Mouse (Mus musculus): ENCODE results near the gene Fggy.

The Fggy gene

DNA sequence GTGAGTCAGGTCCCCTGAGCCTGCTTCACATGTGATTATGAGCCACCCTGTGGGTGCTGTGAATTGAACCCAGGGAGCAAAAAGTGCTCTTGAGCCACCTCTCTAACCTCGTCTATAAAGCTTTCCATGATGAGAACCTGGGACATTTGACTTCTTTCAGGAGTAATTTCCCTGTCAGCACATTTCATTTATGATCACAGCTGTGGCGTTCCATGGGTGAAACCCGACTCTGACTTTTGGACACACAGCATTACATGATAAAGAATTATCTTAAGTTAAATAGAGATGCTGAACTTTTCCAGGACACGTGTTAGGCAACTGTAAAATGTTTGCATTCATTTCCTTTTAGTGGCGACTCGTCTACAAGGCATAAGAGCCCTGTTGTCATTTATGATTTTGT is 39.9 kb downstream of the Fggy start:
- DNase-seq, result no peak

DNA sequence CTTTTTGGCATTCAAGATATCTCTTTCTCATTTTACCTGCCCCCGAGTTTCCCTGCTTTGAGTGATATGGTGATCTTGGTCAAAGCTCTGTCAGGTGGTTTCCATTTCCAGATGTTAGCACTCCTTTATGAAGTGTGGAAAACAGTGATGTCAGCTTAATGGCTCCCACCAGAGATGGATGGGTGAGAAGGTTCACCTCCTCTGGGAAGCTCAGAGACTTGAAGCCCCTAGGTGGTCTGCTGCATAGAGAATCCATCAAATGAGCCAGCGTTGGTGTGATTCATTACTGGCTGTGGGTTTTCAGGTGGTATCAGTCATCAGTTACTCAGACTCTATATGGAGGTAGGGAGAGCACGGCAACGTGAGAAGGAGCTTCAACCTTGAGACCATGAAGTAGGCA is 44.5 kb downstream of the Fggy start:
- DNase-seq, result no peak

DNA sequence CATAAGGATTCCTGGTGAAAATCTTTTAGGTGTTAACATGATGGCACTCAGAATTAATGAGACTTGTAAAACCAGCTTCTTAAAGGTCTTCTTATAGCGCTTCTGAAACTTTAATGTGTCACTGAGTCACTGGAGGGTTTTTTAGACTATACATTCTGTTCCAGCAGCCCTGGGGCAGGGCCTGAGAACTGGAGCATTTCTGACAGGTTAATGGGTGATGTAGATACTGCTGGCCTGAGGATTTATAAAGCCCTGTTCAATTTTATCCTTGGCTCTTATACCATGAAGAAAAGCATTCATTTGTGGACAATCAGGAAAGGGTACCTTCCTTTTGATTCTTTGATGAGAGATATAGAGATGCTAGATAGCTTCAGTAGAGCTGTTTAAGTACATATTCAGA is 45.9 kb downstream of the Fggy start:
- no peak for DNase-seq

DNA sequence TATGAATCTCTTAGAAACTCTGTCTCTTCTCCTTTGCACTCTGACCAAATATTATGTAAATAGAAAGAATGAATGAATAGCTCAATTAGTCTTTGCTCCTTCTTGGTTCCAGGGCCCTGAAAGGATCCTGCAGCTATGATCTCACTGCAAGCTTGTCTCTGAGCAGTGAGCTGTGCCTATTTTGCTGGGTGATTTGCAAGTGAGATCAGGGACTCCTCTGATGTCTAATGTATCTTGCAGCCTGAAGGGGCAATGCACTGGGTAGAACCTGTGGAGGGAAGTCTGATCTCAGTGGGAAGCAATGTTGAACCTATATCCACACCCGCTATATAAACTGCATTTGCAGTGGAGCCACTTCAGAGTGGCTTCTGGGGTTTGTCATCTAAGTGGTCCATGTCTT is 53.4 kb downstream of the Fggy start:
- no peak for DNase-seq

DNA sequence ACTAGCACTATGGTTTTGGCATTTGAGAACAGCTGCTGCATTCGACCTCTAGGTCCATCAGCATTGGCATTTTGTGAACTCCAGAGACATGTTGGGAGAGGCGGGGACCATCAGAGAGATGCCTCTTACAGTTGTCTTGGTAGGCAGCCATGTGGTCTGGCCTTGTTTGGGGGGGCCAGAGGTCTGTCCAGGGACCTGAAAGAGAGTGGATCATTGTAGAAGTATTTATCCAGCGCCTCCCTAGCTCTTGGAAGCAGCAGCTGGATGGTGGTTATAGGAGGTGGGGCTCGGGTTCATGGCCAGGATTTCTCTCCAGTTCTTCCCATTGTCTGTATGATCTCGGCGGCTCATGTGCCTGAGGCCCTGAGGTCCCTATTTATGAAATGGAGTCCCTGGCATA is 54.1 kb downstream of the Fggy start:
- DNase-seq, result no peak

DNA sequence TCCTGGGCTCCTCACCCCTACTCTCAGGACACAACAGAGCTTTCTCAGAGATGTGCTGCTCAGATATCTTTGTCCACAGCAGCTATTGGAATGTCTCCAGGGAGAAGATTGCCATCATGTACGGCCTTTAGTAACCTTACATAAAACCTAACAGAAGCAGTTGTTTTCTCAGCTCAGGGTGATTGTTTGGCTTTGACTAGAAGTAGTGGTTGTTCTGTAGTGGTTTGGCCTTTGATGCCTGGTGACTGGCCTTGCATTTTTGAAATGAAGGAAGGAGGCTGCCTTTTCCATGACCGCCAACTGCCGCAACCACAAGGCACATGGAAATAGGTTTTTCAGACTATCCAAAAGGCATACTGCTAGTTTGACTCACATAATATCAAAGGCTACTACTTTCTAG is 63.7 kb downstream of the Fggy start:
- no peak for DNase-seq

DNA sequence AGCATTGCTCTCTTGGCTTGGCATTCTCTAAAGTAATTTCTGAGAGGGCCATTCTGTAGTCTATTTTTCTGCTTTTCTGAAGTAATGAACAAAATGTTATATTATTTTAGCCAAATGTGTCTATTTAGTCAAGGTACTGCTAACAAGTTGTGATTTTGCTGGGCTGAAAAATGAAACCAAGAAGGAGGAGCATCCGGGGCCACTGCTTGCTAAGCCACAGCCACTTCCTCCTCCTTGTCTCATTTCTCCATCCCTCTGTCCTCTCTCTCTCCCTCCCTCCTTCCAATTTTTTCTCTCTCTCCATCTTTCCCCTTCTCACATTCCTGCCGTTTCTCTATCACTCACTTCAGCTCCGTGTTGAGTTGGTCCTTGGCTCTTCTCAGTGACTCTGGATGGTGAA is 67.4 kb downstream of the Fggy start:
- DNase-seq, result no peak

DNA sequence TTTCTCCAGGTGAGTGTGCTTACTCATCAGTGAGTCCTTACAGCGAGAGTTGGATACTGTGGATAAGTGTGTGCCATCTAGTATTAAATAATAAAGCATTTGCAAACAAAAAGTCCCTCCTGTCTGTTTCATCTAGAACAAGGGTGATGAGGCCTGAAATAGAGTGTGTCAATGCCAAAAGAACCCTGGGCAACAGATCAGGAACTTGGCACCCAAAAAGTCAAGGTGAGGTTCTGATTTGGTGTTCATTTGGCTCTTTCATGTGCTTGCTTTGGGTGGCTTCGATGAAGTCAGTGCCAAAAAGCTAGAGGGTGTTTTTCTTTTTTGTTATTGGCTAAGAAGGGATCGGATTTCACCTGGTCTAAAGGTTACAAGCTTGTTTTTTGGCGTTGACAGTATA is 68.3 kb downstream of the Fggy start:
- DNase-seq, result peak; percentile 18

DNA sequence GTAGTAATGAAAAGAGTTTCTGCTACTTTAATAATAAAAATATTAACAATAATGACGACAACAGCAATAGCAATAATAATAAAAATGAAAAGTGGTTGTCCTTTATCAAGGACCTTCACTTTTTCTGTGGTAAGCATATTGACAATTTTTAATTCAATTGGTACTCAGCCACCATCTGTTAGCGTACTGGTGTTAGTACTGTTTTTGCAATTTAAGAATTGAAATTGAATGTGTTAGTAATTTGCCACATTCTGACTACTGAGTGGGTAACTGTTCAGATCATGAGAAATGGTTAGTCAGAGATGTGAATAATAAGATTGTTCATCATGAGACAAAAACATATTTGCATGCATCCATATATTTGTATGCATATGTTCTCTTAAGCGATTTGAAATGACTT is 68.9 kb downstream of the Fggy start:
- DNase-seq, result no peak

DNA sequence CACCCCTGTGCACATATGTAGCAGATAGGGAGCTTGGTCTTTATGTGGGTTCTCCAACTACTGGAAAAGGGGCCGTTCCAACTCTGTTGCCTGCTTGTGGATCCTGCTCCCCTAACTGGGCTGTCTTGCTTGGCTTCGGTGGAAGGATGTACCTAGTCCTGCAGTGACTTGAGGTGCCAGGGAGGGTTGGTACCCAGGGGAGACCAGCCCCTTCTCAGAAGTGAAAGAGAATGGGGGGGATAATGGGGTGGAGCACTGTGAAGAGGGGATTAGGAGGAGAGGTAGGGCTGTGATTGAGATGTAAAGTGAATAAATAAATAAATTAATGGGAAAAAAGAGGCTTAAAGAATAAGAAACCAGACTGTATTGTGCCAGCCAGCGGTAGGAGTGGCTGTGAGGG is 77.6 kb downstream of the Fggy start:
- no peak for DNase-seq

DNA sequence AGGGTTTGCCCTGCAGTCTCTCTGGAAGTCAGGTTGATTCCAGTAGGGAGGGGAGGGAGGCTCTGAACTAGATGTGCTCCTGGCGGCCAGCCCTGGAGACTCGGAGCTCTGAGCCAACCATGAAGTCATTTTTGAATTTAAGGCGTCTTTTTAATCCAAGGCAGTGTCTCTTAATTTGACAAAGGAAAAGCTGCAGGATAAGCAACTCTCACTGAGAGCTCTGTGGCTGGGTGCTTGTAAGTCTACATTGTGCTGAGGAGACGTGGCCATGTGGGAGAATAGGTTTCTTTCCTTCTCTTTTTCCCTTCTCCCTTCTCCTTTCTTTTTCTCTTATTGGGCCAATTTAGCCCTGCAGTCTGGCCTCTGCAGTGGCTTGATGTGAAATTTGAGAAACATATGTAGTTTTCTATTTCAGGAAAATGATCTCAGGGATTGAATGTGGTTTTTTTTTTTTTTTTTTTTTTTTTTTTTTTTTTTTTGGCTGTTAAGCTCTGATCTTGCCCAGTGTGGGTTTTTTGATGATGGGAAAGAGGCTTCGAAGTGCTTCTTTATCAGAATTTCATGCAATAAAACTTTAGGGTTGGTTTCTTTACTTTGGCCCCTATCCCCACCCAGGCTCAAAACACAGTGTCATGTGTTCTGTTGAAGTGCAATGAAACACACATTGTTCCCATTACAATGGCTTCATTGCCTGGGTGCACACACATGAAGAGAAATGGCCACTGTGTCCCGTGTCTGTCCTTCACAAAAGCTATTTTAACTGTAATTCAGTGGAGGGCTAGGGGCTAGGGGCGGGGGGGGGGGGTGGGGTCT is 79.8 kb downstream of the Fggy start:
- peak; percentile 86 for DNase-seq

DNA sequence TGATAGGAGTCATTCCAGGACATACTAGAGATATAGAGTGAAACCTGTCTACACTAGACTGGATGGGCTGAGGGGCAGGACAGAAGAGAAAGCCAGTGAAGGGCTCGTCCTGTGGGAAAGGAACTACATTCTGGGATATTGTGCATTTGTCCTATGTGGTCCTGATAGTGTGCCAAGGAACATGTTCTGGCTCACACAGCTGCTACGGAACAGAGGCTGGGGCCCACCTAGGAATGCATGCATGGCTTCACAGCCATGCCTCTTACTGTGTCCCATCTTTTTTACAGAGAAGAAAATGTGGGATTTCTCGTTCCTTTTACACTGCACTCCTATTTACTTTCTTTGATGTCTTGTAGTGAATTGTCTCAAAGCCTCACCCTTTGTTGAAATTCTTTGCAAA is 80.8 kb downstream of the Fggy start:
- DNase-seq, result peak; percentile 17

DNA sequence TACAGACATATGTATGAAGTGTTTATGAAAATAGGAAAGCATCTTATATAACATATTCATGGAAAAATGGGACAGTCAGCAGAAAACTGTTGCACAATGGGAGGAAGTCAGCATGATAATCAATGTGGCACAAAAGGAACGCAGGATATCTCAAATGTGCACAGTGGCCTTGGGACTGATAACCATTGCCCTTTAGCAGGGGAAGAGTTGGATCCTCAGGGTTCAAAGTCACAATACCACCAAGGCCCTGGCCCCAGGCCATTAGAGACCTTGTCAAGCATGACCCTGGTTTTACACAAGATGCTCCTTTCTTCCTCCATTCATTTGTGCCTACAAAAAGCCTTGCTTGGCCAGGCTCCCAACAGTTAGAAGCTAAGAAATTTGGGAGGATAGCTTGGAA is 83.5 kb downstream of the Fggy start:
- no peak for DNase-seq

DNA sequence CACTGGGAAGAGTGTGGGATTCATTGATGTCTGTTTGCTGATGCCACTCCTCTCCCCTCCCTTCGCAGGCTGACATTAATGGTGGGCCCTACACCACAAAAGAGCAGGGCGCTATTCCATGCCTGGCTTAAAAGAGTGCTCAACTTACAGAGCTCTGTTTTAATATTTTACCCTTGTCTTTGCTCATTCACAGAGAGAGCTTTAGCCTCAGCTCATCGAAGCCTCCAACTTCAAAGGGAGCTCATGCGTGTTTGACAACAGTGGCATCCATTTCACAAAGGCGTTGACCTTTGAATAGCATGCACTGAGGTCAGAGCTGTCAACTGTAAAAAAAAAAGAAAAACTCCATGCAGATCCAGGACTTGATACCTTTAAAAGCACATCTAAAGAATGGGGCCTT is 86.7 kb downstream of the Fggy start:
- DNase-seq, result no peak

DNA sequence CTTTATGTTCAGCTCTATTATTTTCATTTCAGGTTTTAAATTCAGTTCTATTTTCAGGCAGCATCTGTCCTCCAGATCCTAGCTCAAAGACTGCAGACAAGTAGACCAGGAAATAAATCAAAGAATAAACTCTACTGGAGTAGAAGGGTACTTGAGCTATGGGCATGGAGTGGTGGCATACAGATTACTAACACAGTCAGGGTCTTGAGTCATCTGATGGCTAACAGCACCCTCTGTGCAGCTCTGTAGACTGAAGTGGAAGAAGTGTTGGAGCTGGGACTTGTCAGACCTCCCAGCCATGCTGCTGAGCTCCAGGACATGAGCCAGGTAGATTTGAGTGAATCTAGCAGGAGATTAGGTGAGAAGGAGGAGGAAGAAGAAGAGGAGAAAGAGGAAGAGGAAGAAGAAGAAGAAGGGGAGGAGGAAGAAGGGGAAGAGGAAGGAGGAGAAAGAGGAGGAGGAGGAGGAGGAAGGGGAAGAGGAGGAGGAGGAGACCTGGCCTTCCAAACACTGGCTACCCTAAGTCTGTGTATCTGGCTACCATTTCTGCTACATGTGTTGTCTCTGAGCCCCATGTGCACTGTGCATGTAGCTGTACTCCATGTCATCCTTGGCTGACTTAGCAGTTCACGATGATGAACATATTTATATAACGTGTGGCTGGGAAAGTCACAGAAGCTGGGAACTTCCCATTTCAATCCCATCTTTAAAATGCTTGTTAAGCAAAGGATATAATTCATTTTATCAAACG is 91.7 kb downstream of the Fggy start:
- DNase-seq, result no peak

DNA sequence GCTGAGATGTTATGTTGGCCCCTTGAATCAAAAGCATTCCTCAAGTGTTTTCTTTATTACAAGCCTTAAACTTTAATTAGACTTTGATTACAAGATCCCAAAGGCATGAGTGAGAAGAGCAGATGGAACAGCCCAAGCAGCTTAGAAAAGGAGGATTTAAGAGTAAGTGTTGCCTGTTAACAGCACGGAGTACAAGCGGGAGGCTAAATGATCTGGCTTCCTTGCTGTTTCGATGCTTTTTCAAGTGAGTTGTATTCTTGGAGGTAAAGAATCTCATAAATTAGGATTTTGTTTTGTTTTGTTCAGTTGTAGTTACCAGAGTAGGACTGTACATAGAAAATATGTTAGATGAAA is 92.2 kb downstream of the Fggy start:
- DNase-seq, result no peak

DNA sequence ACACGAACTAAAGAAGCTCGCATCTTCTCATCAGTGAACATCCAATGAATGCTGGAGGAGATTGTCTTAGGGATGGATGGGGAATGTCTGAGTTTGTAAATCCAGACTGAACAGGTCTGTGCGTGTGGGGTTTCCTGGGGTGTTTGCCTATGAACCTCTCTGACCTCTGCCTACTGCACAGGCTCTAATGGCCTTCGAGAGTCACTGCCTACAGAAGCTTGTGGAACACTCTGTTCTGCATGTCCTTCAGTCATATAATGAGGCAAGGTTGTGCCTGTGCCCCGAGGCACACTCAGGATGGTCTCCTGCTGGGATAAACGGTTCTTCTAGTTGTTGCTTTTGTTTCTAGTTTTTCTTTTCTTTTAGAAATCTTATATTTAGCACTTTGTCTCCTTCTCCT is 92.7 kb downstream of the Fggy start:
- no peak for DNase-seq

DNA sequence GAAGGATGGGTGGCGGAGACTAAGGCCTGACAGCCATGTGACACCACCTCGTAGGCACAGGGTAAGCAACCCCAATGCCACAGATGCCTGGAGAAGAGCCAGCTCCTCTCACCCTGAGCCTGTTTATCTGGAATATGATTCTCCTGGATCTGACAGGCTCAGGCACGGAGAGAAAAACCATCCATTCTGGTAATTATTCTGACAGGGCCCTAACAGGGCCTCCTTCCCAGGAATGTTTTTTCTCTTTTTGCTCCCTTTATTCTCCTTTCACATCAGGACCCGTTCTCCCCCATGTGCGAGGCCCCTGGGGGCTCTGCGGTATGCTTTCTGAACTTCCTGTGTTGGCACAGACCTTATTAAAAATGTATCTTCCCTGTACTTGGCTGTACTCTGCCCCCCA is 94.7 kb downstream of the Fggy start:
- DNase-seq, result no peak

DNA sequence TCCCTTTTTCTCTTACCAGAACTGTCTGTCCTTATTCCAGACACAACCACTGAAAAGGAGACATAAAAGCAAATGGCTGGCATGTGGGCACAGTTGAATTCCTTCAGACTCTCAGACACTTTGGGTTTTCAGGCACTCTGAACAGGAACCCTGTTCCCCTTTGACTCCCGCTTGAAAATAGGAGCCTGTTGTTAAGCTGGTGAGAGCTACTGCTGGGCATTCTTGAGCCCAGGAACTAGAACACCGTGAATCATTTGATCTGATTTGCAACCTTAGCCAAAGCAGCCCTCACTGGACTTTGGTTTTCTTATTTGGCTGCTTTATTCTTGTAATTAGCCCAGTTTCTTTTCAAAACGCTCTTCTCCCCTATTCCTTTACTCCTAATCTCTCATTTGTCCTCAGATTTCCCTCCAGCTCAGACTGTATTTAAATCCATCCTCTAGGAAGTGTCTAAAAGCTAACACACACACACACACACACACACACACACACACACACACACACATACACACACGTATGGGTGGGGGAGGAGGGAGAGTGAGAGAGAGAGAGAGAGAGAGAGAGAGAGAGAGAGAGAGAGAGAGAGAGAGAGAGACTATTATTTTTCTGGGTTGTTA is 96.1 kb downstream of the Fggy start:
- no peak for DNase-seq

DNA sequence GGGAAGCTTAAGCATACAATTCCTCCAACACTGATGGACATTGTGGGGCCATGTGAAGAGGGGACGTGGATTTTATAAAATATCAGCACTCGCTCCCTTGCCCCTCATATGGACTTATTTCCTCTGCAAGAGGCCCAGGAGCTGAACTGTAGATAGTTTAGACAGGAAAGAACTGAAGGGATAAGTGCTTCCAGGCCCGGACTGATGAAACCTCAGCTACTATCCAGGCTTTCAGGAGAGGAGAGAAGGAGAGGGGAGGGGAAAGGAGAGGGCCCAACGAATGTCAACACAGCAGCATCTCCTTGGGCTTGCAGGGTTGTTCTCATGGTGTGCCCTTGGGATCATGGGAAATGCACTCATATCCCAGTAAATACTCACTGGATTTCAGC is 96.6 kb downstream of the Fggy start:
- no peak for DNase-seq

DNA sequence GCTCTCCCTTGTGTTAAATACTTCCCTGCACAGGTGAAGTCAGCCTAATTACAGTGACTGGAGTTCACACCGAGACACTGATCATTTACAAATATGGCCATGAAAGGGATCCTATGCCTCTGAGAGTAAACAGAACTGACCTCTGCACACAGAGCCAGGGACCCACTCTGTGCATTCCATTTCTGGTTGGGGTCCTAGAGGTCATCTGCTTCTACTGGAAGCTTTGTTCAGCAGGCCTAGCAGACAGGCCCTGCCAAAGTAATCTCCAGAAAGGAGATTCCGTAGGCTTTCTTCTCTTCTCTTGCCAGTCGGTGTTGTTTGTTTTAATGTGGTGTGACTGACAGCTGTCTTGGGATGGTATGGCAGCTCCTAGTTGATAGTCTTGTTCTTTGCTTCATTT is 101.7 kb downstream of the Fggy start:
- no peak for DNase-seq

DNA sequence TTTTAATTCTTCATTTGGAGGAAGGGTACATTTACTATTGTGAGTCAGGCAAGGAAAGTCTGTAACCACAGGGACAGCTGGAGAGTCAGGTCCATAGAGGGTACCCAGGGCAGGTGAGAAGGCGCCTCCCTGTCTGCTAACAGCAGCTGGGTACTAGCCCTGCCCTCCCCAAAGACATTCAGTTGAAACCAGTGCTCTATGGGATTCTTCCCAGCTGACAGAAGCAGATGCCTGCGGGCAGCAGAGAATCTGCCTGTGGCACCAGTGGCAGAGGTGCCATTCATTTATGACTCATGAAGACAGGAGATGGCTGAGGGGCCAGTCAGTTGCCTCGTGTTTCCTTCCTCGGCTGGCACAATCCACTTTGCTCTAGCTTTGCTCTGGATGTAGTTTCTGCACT is 106.3 kb downstream of the Fggy start:
- no peak for DNase-seq

DNA sequence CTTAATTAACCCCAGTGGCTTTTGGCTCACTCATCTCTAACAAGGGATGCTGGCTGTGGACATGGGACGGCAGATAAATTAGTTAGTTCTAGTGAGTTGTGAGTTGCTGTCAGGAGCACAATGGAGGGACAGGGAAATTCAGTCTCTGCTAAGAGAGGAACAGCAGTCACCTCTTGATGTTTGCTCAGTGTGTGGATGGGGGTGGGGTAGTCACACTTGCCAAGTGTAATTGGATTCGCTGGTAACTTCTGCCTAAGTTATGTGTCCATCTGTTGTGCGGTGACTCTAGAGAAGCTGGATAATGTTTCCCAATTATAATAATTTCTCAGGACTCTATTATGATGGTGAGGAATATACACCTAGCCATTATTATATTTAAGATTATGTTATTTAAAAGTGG is 107.0 kb downstream of the Fggy start:
- DNase-seq, result no peak

DNA sequence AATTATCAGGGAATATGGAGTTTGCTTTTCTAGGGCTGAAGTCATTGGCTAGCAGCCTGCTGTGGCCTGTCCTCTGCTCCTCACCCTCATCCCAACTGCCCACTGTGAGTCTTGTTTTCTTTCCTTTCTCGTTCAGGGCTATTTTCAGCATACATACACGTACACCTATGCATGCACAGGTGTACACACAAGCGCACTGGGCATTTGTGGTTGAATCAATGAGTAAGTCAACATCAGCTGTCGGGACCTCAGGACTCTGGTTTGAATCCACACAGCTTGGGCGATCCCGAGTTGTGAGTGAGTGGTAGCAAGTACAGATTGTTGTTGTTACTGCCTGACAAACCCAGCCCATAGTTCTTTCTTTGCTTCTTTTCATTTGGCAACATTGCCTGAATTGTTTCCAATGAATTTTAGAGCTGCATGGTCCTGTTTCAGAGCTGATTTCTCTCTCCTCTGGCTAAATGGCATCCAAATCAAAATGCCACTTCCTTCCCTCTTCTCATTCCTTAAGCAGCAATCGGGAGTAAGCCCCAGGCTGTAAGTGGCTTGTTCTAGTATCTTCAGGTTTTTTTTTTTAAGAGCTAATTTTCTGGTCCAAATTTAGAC is 109.1 kb downstream of the Fggy start:
- DNase-seq, result no peak

All from cerebellum, adult 9-11 months (tissue).